Mouse (Mus musculus) neural tube, embryonic 12.5 days (tissue): ENCODE measurements at regions not wholly inside any gene's neighbourhood (a gene's known extent, or its start where the extent isn't known, plus 50 kb on each side); places are given as distances from the start of the nearest gene placed in this dataset.

Source experiments
- ATAC-seq: fragments of 200-750 bp; cut with Nextera tagmentation; 2 replicates; pipeline ENCODE4 v1.8.0; 2017; ENCODE audit warnings: low read depth, mild to moderate bottlenecking, moderate TSS enrichment, moderate library complexity; ENCODE audit not compliant: low FRiP score
- H3K27ac ChIP-seq: fragments of 300-500 bp; sonication (generic); 2 replicates; pipeline ENCODE4 v1.5.1; 2016
- H3K27me3 ChIP-seq: fragments of 300-500 bp; sonication (generic); replicated peaks from 2 replicates; pipeline ENCODE4 v1.6.1; 2016; ENCODE audit warnings: mild to moderate bottlenecking
- H3K36me3 ChIP-seq: fragments of 300-500 bp; sonication (generic); 2 replicates; pipeline ENCODE4 v1.6.1; 2016; ENCODE audit warnings: mild to moderate bottlenecking
- H3K4me1 ChIP-seq: fragments of 300-500 bp; sonication (generic); 2 replicates; pipeline ENCODE4 v1.6.1; 2016
- H3K4me2 ChIP-seq: fragments of 300-500 bp; sonication (generic); replicated peaks from 2 replicates; pipeline ENCODE4 v1.6.1; 2016; ENCODE audit warnings: mild to moderate bottlenecking
- H3K4me3 ChIP-seq: fragments of 300-500 bp; sonication (generic); 2 replicates; pipeline ENCODE4 v1.5.1; 2016
- H3K9ac ChIP-seq: fragments of 300-500 bp; sonication (generic); 2 replicates; pipeline ENCODE4 v1.6.1; 2016; ENCODE audit warnings: mild to moderate bottlenecking
- H3K9me3 ChIP-seq: fragments of 300-500 bp; sonication (generic); 2 replicates; pipeline ENCODE4 v1.6.1; 2016; ENCODE audit warnings: mild to moderate bottlenecking
- WGBS: fragments of 180-500 bp; shearing (Covaris S2); methylation state at CpG from one replicate; pipeline ENCODE4 v1.1.7; 2016; 5-methylcytosine and 5-hydroxymethylcytosine counted together

GRCm38 (mm10) chr12:27849099-27849498 is 506.7 kb upstream of the Sox11 start:
- H3K36me3 ChIP-seq: no peaks in the 10 kb centered on the region
- no peaks in the 10 kb centered on the region for H3K27me3 ChIP-seq
- no peak overlapping the region for H3K4me3 ChIP-seq
- 78% methylated on average over 3 of the region's 3 CpGs for WGBS
- H3K4me1 ChIP-seq: no peaks in the 10 kb centered on the region
- H3K4me2 ChIP-seq: no peak overlapping the region
- ATAC-seq: no peak
- no peak overlapping the region for H3K9ac ChIP-seq
- no peak overlapping the region for H3K27ac ChIP-seq
- no peaks in the 10 kb centered on the region for H3K9me3 ChIP-seq

- H3K4me2 ChIP-seq: no peak overlapping the region
- no peak overlapping the region for H3K27ac ChIP-seq
- H3K9me3 ChIP-seq: no peaks in the 10 kb centered on the region
- ATAC-seq: no peak
- no peak overlapping the region for H3K4me3 ChIP-seq
- no peak overlapping the region for H3K9ac ChIP-seq
- H3K36me3 ChIP-seq: no peaks in the 10 kb centered on the region
- H3K4me1 ChIP-seq: no peaks in the 10 kb centered on the region
- 84% methylated on average over 5 of the region's 5 CpGs for WGBS
- H3K27me3 ChIP-seq: no peaks in the 10 kb centered on the region
These were observed 505.8 kb upstream of the Sox11 start for GRCm38 (mm10) chr12:27848141-27848540.

GRCm38 (mm10) chr12:27847397-27847796 is 505.0 kb upstream of the Sox11 start:
- Histone ChIP-seq H3K4me2 (no peak overlapping the region), H3K27me3 (no peaks in the 10 kb centered on the region), H3K27ac (no peak overlapping the region), H3K4me1 (no peaks in the 10 kb centered on the region), H3K4me3 (no peak overlapping the region), H3K9me3 (no peaks in the 10 kb centered on the region), H3K36me3 (no peaks in the 10 kb centered on the region), H3K9ac (no peak overlapping the region)
- WGBS: 69% methylated on average over 10 of the region's 10 CpGs
- no peak for ATAC-seq

DNA sequence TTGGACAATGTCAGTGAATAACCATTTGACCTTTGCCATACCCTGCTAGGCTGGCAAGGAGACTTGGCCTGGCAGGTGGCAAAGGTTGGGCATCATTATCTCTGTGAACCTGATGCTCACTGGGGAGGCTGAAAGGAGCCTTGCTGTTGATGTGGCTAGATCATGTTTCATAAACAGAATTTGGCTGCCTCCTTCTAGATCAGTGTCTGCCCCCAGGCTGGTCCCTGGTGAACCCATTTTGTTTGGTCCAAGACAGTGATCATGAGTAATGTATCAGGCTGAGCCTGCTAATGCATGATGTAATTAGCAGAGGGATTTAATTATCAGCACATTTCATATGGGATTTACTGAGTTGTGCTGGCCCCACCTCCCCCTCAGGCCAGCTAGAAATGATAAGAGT is 502.6 kb upstream of the Sox11 start:
- Histone ChIP-seq H3K9me3 (no peaks in the 10 kb centered on the region), H3K4me2 (no peak overlapping the region), H3K9ac (no peak overlapping the region), H3K4me1 (no peaks in the 10 kb centered on the region), H3K27ac (no peak overlapping the region), H3K4me3 (no peak overlapping the region), H3K27me3 (no peaks in the 10 kb centered on the region), H3K36me3 (no peaks in the 10 kb centered on the region)
- no peak for ATAC-seq

GRCm38 (mm10) chr12:27838955-27839354 is 496.6 kb upstream of the Sox11 start:
- no peak for ATAC-seq
- no peak overlapping the region for H3K4me2 ChIP-seq
- H3K9me3 ChIP-seq: no peaks in the 10 kb centered on the region
- H3K27ac ChIP-seq: no peak overlapping the region
- H3K9ac ChIP-seq: no peak overlapping the region
- H3K27me3 ChIP-seq: no peaks in the 10 kb centered on the region
- H3K4me1 ChIP-seq: no peaks in the 10 kb centered on the region
- no peaks in the 10 kb centered on the region for H3K36me3 ChIP-seq
- no peak overlapping the region for H3K4me3 ChIP-seq

DNA sequence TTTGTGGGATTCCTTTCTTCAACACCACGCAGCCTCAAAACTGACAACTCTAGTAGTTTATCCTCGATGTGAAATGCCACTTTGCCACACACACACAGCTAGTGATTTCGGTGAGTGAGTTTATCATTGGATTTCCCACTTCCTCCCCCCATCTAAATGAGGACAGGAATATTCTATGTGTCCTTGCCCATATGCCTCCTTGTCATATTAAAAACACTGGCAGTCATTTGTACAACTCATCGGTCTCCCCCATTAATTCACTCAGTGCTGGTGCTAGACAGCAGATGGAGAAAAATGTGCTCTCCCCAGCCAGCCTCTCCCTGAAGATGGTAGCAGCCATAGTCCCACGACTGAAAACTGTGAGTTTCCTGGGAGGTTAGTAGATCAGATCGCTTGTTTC is 496.0 kb upstream of the Sox11 start:
- Histone ChIP-seq H3K9ac (no peak overlapping the region), H3K9me3 (no peaks in the 10 kb centered on the region), H3K27ac (no peak overlapping the region), H3K4me2 (no peak overlapping the region), H3K4me3 (no peak overlapping the region), H3K4me1 (no peaks in the 10 kb centered on the region), H3K27me3 (no peaks in the 10 kb centered on the region), H3K36me3 (no peaks in the 10 kb centered on the region)
- 82% methylated on average over 6 of the region's 6 CpGs for WGBS
- ATAC-seq: no peak

DNA sequence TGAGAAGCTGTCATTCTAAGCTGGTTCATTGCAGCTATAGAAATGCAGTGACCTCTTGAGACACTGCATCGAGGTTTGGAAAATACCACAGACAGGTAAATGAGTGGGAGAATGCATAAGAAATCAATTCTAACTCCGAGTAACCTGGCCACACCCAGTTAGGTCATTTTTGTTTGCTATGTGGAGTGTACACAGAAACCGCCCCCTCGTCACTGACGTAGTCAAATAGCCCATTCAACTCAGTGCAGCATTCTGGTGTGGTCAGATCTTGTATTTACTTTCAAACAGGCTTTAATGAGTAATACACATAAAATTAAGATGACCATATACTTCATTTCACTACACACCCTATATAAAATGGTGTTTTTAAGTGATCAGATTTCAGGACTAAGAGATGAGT is 483.8 kb upstream of the Sox11 start:
- no peak overlapping the region for H3K9ac ChIP-seq
- H3K27me3 ChIP-seq: no peaks in the 10 kb centered on the region
- H3K4me2 ChIP-seq: no peak overlapping the region
- no peaks in the 10 kb centered on the region for H3K36me3 ChIP-seq
- H3K4me1 ChIP-seq: no peaks in the 10 kb centered on the region
- ATAC-seq: no peak
- no peak overlapping the region for H3K4me3 ChIP-seq
- no peaks in the 10 kb centered on the region for H3K9me3 ChIP-seq
- H3K27ac ChIP-seq: no peak overlapping the region
- WGBS: 87% methylated on average over 5 of the region's 5 CpGs

DNA sequence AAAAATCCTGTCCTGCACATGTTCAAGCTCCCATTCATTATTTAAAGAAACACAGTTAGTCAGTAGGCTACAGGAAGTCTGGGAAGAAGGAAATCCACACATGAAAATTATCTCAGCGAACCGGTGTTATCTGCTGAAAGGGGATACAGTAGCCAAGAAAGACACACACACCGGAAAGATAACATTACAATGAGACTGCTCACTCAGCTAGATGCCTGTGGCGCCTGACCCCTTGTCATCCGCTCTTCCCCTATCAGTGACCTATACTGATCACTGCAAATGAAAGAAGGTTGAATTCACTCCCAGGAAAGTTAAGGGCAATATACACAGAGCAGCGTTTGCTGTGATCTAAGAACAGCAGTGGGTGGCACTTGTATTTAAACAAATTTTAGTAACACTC is 481.0 kb upstream of the Sox11 start:
- Histone ChIP-seq H3K9me3 (no peaks in the 10 kb centered on the region), H3K9ac (no peak overlapping the region), H3K27me3 (no peaks in the 10 kb centered on the region), H3K4me1 (no peaks in the 10 kb centered on the region), H3K4me3 (no peak overlapping the region), H3K36me3 (no peaks in the 10 kb centered on the region), H3K27ac (no peak overlapping the region), H3K4me2 (no peak overlapping the region)
- WGBS: 85% methylated on average over 6 of the region's 6 CpGs
- no peak for ATAC-seq

DNA sequence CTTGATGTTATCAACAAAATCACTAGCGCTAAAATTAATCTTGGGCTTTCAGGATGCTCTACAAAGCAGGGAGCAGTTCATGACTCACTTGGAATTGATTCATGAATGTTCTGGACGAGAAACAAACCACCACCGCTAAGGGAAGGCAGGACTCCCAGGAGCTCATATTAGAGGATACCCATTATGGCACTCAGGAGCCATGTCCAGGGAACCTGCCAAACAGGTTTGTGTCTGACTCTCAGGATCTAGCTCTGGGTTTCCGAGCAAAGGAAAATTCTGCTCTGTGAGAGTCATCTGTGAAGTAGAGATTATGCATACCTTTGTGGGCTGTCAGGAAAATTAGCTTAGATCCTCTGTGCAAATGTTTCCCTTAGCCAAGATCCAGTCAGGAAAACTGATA is 454.3 kb upstream of the Sox11 start:
- no peak overlapping the region for H3K9ac ChIP-seq
- WGBS: 91% methylated on average over 4 of the region's 4 CpGs
- no peak overlapping the region for H3K4me3 ChIP-seq
- no peaks in the 10 kb centered on the region for H3K4me1 ChIP-seq
- H3K27ac ChIP-seq: no peak overlapping the region
- no peak for ATAC-seq
- H3K36me3 ChIP-seq: no peaks in the 10 kb centered on the region
- H3K27me3 ChIP-seq: no peaks in the 10 kb centered on the region
- no peak overlapping the region for H3K4me2 ChIP-seq
- H3K9me3 ChIP-seq: no peaks in the 10 kb centered on the region; the same call in 1 of the 2 replicates

- H3K9ac ChIP-seq: no peak overlapping the region
- no peaks in the 10 kb centered on the region for H3K36me3 ChIP-seq
- H3K27ac ChIP-seq: no peak overlapping the region
- no peak for ATAC-seq
- H3K27me3 ChIP-seq: no peaks in the 10 kb centered on the region
- no peaks in the 10 kb centered on the region for H3K9me3 ChIP-seq
- no peak overlapping the region for H3K4me3 ChIP-seq
- H3K4me1 ChIP-seq: no peaks in the 10 kb centered on the region
- no peak overlapping the region for H3K4me2 ChIP-seq
- WGBS: 62% methylated on average over 3 of the region's 3 CpGs
These were observed 444.4 kb upstream of the Sox11 start for GRCm38 (mm10) chr12:27786716-27787291.

- Histone ChIP-seq H3K4me2 (no peak overlapping the region), H3K27ac (no peak overlapping the region), H3K27me3 (no peaks in the 10 kb centered on the region), H3K9ac (no peak overlapping the region), H3K4me3 (no peak overlapping the region), H3K4me1 (no peaks in the 10 kb centered on the region), H3K36me3 (no peaks in the 10 kb centered on the region), H3K9me3 (no peaks in the 10 kb centered on the region)
- no peak for ATAC-seq
- WGBS: 86% methylated on average over 1 of the region's 1 CpGs
These were observed 438.4 kb upstream of the Sox11 start for GRCm38 (mm10) chr12:27780801-27781200.

DNA sequence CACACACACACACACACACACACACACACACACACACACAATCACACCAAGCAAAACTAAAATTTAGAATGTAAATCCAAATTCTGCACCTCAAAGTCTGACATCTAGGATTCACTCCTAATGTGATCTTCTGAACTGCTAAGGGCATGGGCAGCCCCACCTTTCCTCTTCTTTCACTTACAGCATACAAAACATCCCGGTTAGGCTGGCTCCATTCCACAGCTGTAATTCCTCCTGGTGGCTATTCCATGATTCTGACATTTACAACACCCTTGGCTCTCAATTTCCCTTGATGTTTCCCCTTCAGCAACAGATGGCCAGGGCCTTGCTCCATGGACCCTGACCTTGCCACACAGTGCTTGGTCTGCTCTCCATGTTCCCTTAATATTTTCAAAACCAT is 423.6 kb upstream of the Sox11 start:
- 64% methylated on average over 1 of the region's 1 CpGs for WGBS
- Histone ChIP-seq H3K27me3 (no peaks in the 10 kb centered on the region), H3K9me3 (no peaks in the 10 kb centered on the region), H3K4me1 (no peaks in the 10 kb centered on the region), H3K4me3 (no peak overlapping the region), H3K9ac (no peak overlapping the region), H3K36me3 (no peaks in the 10 kb centered on the region), H3K4me2 (no peak overlapping the region), H3K27ac (no peak overlapping the region)
- no peak for ATAC-seq

GRCm38 (mm10) chr12:27759016-27759415 is 416.6 kb upstream of the Sox11 start:
- Histone ChIP-seq H3K27ac (no peak overlapping the region), H3K27me3 (no peaks in the 10 kb centered on the region), H3K9me3 (no peaks in the 10 kb centered on the region), H3K9ac (no peak overlapping the region), H3K4me1 (no peaks in the 10 kb centered on the region), H3K4me2 (no peak overlapping the region), H3K4me3 (no peak overlapping the region), H3K36me3 (no peaks in the 10 kb centered on the region)
- no peak for ATAC-seq

DNA sequence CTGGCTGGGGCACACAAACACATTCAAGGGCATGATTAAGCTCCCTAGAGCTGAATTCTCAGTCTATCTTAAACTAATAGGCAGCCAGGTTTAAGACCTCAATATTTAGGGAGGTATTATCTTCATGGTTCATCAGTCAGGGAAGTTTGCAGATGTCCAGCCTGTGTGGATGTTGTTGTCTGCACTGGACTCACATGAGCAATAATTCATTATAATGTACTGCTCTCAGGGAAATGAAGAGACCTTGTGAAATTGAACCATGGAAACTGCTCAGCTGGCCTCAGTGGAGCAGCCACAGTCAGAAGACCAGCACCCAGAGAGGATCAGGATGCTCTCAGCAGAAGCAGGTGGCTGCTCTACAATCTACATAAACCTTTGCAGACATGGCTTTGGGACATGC is 415.3 kb upstream of the Sox11 start:
- Histone ChIP-seq H3K9me3 (no peaks in the 10 kb centered on the region), H3K4me2 (no peak overlapping the region)
- no peak for ATAC-seq

More for the DNA sequence above, 415.3 kb upstream of the Sox11 start:
- no peaks in the 10 kb centered on the region for H3K27me3 ChIP-seq
- H3K4me1 ChIP-seq: no peaks in the 10 kb centered on the region
- no peak overlapping the region for H3K27ac ChIP-seq
- no peaks in the 10 kb centered on the region for H3K36me3 ChIP-seq
- no peak overlapping the region for H3K9ac ChIP-seq
- H3K4me3 ChIP-seq: no peak overlapping the region
